Mouse (Mus musculus) heart, adult 2 months (tissue): ENCODE data around the gene Zdhhc4.

ENCODE experiments used
- CTCF ChIP-seq: fragments of 200-600 bp; IDR thresholded peaks from 2 replicates; pipeline ENCODE4 v1.8.1; 2022; ENCODE audit warnings: antibody characterized with exemption, mild to moderate bottlenecking, moderate library complexity
- EP300 ChIP-seq: fragments of 200-500 bp; IDR thresholded peaks from 2 replicates; pipeline ENCODE4 v1.6.1; 2011; ENCODE audit warnings: low read depth, low read length, control low read depth; ENCODE audit not compliant: insufficient read depth

GRCm38 (mm10) chr5:143363678-143364615 lies 34.9 kb upstream of the Zdhhc4 start:
- TF ChIP-seq CTCF (no peak), EP300 (no peak)
